Mouse (Mus musculus): ENCODE measurements around the gene Cel. TPM values are rescaled to one million over a fixed set of nuclear protein-coding genes. Genes with fewer than 3 reads are reported as not detected.

Cel gene
- polyA plus RNA-seq, 2 experiments from 2014 or later = not detected

DNA sequence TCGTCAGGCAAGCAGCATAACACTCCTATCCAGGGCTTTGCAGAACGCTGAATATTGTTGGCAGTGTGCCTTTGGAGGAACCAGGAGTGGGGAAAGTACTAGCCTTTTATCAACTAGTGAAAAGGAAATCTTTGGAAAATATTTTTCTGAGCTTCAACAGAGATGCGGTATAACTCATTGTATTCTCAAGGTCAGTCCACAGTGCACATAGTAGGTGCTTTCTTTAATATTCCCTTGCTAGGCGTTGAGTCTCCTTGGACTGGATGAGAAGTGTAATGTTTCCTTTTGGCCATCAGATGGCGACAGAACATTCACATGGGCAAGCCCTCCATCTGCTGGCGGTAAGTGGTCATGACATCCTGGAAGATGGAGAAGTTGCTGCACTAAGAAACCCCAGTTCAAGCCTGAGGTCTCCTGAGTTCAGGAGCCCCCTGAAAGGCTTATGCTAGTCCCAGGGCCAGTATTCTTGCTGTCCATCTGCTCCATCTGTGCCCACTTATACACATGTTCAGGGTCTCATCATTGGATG is 21.9 kb upstream of the Cel start:
- peak; percentile 57 for ATAC-seq

DNA sequence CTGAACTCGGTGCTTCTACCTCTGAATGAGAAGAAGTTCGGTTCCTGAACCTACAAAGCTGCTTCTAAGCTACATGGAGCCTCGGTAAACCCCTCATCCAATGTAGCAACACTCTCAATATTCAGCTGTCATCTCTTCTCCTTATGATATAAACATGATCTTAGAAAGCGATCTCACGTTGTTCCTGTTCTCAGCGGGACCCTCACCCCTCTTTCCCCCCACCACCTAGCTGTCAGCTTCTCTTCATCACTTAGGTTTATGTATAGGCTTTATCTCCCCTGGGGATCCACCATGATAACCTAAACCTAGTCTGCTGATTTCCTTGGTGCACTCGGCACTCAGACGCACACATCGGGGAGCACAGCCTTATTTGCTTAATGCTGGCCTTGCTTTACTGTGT is 20.4 kb upstream of the Cel start, which contains the start of gene Gtf3c5:
Gene Gtf3c5 (minus strand): TSS at position 101 of the 400 bp plus-strand sequence.
- ATAC-seq = no peak

- peak; percentile 87 for ATAC-seq
Measured at GRCm38 (mm10) chr2:28582647-28583353, 19.6 kb upstream of the Cel start.

- ATAC-seq = no peak
Measured at GRCm38 (mm10) chr2:28578003-28578402, 14.8 kb upstream of the Cel start.

DNA sequence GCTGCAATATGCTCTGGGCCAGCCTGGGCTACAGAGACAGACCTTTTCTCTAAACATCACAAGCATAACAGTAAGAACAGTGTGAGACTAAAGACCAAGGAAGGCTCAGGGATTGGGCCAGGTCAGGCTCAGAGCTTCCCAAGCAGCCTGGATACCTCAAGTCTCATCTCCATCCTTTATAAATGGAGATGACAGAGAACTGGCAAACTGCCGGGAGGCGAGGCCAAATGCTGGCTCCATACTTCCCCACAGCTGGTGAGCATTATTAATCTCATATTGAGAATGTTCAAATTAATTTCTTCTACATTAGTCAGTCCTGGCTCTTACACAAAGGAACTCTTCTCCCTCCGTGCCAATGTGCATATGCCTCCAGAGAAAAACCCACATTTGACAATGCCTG is 13.6 kb upstream of the Cel start:
- no peak for ATAC-seq

GRCm38 (mm10) chr2:28575341-28575740 is 12.1 kb upstream of the Cel start:
- ATAC-seq = no peak

- ATAC-seq = no peak
Measured at GRCm38 (mm10) chr2:28569903-28570302, 6.7 kb upstream of the Cel start.

GRCm38 (mm10) chr2:28566545-28566944 is 3.3 kb upstream of the Cel start:
- no peak for ATAC-seq

DNA sequence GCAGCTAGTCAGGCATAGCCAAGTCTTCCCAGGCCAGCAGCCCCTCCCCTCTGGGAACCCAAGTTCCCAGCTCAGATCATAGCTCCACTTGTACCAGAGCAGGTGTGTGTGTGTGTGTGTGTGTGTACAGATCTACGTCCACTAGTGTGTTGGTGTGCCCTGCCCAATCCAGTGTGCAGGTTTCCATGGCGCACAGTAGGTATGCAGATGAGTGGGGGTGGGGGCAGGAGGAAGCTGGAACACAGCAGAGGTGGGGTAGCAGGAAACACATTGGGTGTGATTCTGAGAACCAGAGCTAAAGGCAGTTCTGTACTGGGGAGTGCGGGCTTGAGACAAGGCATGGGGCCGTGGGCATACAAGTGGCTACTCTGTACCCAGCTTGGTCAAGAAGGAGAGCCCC is 1.2 kb upstream of the Cel start:
- no peak for ATAC-seq

- ATAC-seq = no peak
Measured at GRCm38 (mm10) chr2:28563830-28564229, 627 bp upstream of the Cel start.

DNA sequence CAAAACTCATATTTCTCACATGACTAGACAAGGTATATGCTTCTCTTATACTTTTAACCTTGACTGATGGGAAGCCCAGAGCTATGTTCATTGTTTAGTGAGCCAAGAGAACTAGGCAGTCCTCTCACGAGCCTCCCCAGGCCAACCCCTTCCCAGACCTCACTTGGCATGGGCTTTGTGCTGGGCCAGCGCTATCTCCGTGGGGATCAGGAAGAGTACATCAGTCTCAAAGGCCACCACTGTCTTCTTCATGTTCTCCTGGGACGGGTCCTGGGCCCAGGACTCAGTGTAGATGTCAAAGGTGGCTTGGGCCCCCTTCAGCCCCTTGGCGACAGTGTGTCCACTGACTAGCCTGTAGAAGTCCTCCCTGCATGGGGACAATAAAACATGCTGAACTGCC is 5.8 kb downstream of the Cel start:
- no peak for ATAC-seq

DNA sequence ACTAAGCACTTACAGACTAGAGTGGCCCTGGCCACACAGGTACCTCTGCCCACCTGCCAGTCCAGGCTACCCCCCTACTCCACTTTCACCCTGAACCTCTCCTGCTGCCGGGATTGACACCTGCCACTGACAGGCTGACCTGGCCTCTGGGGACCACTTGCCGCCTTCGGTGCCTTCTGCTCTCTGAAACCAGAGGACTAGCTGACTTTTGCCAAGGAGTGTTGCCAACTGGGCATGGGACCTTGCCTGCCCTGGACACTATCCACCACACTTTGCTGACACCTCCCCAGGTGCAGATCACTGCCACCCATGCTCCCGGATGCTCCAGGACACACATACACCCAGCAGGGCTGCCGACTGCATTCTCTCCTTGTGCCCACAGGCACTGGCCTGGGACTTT is 10.9 kb downstream of the Cel start:
- ATAC-seq = no peak

GRCm38 (mm10) chr2:28549157-28549556 is 14.0 kb downstream of the Cel start:
- ATAC-seq = no peak

- ATAC-seq = peak; percentile 86
Measured at GRCm38 (mm10) chr2:28547237-28548172, 15.7 kb downstream of the Cel start.

DNA sequence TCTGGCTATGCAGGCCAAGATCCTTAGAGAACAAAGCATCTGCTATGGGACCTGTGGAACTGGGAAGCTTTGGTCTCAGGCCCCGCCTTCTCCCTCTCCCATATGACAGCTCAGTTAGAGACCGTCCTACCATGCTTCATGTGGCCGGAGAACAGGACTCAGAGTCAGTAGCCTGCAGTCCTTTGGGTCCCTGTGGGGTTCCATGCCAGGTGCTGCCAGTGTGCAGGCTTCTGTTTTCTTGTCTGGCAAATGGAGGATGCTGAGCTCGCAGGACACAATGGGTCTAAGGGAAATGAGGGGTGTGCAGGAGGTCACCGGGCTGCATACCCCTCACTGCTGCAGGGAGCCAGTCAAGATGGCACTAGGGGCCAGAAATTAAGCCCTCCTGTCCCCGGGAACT is 16.6 kb downstream of the Cel start:
- no peak for ATAC-seq

DNA sequence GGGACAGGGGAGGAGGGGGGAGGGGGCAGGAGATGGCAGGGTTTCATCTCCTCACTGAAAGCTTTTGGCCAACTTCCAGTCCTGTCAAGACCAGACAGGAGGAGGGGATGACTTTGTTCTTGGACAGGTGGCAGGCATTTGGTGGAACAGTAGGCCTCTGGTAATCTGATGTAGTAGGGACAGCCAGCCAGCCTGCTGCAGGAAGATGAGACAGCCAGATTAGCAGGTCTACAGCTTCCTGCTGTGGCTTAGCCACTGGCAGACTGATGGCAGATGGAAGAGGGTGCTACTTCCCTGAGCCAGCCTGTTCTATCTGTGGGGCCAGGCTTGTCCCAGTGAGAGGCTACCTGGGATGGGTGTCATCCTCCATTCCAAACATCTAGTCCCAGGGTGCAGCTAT is 17.2 kb downstream of the Cel start:
- ATAC-seq = no peak

DNA sequence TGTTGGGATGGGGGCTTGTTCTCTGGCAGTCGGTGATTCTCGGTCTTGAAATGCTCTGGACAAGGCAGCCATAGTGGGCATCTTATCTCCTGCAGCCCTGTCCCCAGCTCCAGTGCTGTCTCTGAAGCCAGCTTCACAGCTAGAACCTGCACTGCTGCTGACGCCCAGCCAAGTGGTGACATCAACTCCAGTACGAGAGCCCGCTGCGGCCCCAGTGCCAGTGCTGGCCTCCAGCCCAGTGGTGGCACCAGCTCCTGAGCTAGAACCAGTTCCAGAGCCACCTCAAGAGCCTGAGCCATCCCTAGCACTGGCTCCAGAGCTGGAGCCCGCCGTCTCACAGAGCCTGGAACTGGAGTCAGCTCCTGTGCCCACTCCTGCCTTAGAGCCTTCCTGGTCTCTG is 19.3 kb downstream of the Cel start:
- no peak for ATAC-seq

DNA sequence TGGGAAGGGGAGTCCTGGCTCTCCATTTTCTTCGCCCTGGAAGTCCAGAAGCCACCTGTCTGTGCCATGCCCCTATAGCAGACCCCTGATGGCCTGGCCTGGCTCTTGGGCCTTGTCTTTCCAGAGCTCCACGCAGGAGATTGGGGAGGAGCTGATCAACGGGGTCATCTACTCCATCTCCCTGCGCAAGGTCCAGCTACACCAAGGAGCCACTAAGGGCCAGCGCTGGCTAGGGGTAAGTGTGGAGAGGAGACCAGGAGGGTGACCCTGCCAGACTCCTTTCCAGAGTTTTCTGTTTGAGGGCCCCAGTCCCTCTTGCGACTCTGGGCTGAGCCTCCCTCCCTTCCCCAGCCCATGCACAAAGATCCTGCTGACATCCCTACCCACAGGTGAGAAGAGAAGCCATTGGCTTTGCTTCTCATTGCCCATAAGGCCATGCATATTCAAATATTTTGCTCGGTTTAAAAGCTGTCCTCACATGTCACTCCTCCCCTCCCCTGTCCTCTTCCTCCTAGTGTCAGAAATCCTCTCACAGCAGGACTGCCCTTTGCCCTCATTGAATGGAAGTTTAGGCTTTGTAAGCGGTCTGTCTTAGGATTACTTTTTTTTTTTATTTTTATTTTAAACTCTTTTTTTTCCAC is 22.5 kb downstream of the Cel start:
- ATAC-seq = no peak

- peak; percentile 81 for ATAC-seq
Measured at GRCm38 (mm10) chr2:28539949-28540348, 23.3 kb downstream of the Cel start.

- no peak for ATAC-seq
Measured at GRCm38 (mm10) chr2:28539206-28539605, 24.0 kb downstream of the Cel start.

- ATAC-seq = no peak
Measured at GRCm38 (mm10) chr2:28538817-28539128, 24.4 kb downstream of the Cel start.

- no peak for ATAC-seq
Measured at GRCm38 (mm10) chr2:28537995-28538816, 25.0 kb downstream of the Cel start.

- no peak for ATAC-seq
Measured at GRCm38 (mm10) chr2:28537634-28537920, 25.6 kb downstream of the Cel start.

Measured in activated CD4-positive, CD25-positive, alpha-beta regulatory T cell, adult 4 months (primary cell).